Mouse (Mus musculus) neural tube, embryonic 11.5 days (tissue): ENCODE measurements around the gene Unc13a. TPM values are rescaled to one million over a fixed set of nuclear protein-coding genes. Genes with fewer than 3 reads are reported as not detected.
A peak's percentile ranks its signal among the peaks of the same experiment; 100 is the strongest.

Experiments
- ATAC-seq: fragments of 200-750 bp; cut with Nextera tagmentation; 2 replicates; pipeline ENCODE4 v1.8.0; 2017; ENCODE audit warnings: moderate number of reproducible peaks, mild to moderate bottlenecking, moderate TSS enrichment, moderate library complexity; ENCODE audit not compliant: insufficient read depth, low FRiP score, low TSS enrichment
- DNase-seq: peaks from one replicate; pipeline ENCODE4 v3.0.0-alpha.2; 2015; ENCODE audit warnings: low spot score
- H3K27ac ChIP-seq: fragments of 300-500 bp; sonication (generic); 2 replicates; pipeline ENCODE4 v1.5.1; 2014; ENCODE audit warnings: low read depth, mild to moderate bottlenecking, low read length
- H3K27me3 ChIP-seq: fragments of 300-500 bp; sonication (generic); 2 replicates; pipeline ENCODE4 v1.6.1; 2014; ENCODE audit warnings: mild to moderate bottlenecking, low read length, mixed read lengths; ENCODE audit not compliant: control insufficient read depth, insufficient read depth
- H3K36me3 ChIP-seq: fragments of 300-500 bp; sonication (generic); 2 replicates; pipeline ENCODE4 v1.6.1; 2014; ENCODE audit warnings: mild to moderate bottlenecking, low read length, moderate library complexity, mixed read lengths; ENCODE audit not compliant: control insufficient read depth, insufficient read depth
- H3K4me1 ChIP-seq: fragments of 300-500 bp; sonication (generic); 2 replicates; pipeline ENCODE4 v1.6.1; 2014; ENCODE audit warnings: low read length, mixed read lengths; ENCODE audit not compliant: control insufficient read depth, insufficient read depth
- H3K4me2 ChIP-seq: fragments of 300-500 bp; sonication (generic); 2 replicates; pipeline ENCODE4 v1.6.1; 2014; ENCODE audit warnings: low read depth, mild to moderate bottlenecking, moderate library complexity
- H3K4me3 ChIP-seq: fragments of 300-500 bp; sonication (generic); 2 replicates; pipeline ENCODE4 v1.5.1; 2014; ENCODE audit warnings: low read depth, low read length
- H3K9ac ChIP-seq: fragments of 300-500 bp; sonication (generic); 2 replicates; pipeline ENCODE4 v1.6.1; 2014; ENCODE audit warnings: mild to moderate bottlenecking, low read length
- H3K9me3 ChIP-seq: fragments of 300-500 bp; sonication (generic); 2 replicates; pipeline ENCODE4 v1.6.1; 2016; ENCODE audit warnings: low read length; ENCODE audit not compliant: control insufficient read depth
- WGBS: fragments of 180-500 bp; shearing (Covaris S2); extraction: QIAGEN DNeasy Blood & Tissue Kit; methylation state at CpG from one replicate; pipeline ENCODE4 v1.1.7; 2014; 5-methylcytosine and 5-hydroxymethylcytosine counted together
- polyA plus RNA-seq: library from polyadenylated mRNA; unstranded; fragments of >200 nt; fragmentation: Nextera tagmentation; extraction: Ambion mirVana; gene quantifications from 2 replicates; pipeline ENCODE4 v1.2.1, GENCODE M21; 2014

Unc13a gene
- polyA plus RNA-seq, 1 experiment from 2014 or later = 7.7 TPM

DNA sequence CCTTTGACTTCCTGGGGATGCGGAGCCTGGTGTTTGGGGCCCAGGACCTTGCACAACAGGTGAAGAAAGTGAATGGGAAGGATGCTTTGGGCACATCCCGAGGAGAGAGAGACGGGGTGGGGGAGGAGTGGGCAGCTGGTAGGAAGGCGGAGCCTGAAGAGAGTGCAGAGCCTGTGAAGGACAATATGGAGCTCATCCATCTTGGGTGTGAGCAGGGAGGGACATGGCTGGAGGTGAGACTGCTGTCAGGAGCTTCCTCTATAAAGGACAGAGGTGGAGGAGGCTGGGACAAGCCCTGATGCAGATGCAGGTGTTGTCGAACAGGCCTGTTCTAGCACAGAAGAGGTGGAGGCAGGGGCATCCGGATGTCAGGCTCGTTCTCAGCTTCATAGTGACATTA lies 67.5 kb downstream of the Unc13a start:
- 53% methylated on average over 7 of the region's 7 CpGs for WGBS
- Histone ChIP-seq H3K27ac (no peak overlapping the region), H3K36me3 (no peaks in the 10 kb centered on the region), H3K9ac (no peak overlapping the region), H3K9me3 (no peaks in the 10 kb centered on the region), H3K4me1 (peaks cover 4% of the 10 kb centered on the region; the same call in 1 of the 2 replicates), H3K4me2 (no peak overlapping the region), H3K4me3 (no peak overlapping the region), H3K27me3 (peaks cover 26% of the 10 kb centered on the region)
- DNase-seq = no peak
- ATAC-seq = no peak

DNA sequence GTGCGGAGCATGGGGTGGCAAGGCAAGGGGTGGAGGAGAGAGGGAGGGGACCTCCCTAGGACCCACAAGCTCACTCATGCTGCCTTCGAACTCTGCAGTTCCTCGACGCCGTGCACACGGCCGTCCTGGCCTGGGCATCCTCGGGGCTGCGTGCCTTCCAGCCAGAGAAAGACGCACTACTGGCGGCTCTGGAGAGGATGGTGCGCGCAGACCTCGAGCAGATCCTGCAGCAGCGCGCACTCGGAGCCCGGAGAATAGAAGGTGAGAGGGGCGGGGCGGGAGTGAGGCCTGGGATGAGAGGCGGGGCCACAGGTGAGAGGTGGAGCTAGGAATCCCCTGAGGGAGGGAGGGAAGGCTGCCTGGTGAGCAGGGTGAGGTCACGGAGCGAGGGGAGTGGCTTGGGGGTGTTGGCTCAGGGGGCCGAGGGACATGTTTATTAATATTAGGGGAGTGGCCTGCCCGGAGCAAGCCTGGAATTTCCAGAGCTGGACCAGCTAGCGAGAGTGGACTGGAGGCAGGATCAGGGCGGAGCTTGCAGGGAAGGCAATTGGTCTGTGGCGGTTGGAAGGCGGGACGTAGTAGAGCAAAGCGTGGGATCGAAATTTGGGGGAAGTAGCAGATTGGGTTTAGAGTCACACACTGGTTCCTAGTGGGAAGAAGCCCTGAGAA lies 68.8 kb downstream of the Unc13a start:
- Histone ChIP-seq H3K4me1 (peaks cover 4% of the 10 kb centered on the region; the same call in 1 of the 2 replicates), H3K27ac (no peak overlapping the region), H3K9ac (no peak overlapping the region), H3K9me3 (no peaks in the 10 kb centered on the region), H3K27me3 (peaks cover 26% of the 10 kb centered on the region), H3K4me2 (peak overlapping the region; percentile 43), H3K36me3 (no peaks in the 10 kb centered on the region), H3K4me3 (peak overlapping the region; percentile 8)
- ATAC-seq = peak; percentile 63
- peak; percentile 56 for DNase-seq
- WGBS = 1% methylated on average over 32 of the region's 32 CpGs

- Histone ChIP-seq H3K27me3 (peaks cover 26% of the 10 kb centered on the region), H3K9me3 (no peaks in the 10 kb centered on the region), H3K27ac (no peak overlapping the region), H3K4me1 (peaks cover 4% of the 10 kb centered on the region; the same call in 1 of the 2 replicates), H3K4me3 (peak overlapping the region; percentile 8), H3K9ac (no peak overlapping the region), H3K4me2 (peak overlapping the region; percentile 43), H3K36me3 (no peaks in the 10 kb centered on the region)
- 3% methylated on average over 63 of the region's 65 CpGs for WGBS
- ATAC-seq (peak; percentile 16), DNase-seq (no peak)
Observed at GRCm38 (mm10) chr8:71601939-71602665, 69.5 kb downstream of the Unc13a start.

DNA sequence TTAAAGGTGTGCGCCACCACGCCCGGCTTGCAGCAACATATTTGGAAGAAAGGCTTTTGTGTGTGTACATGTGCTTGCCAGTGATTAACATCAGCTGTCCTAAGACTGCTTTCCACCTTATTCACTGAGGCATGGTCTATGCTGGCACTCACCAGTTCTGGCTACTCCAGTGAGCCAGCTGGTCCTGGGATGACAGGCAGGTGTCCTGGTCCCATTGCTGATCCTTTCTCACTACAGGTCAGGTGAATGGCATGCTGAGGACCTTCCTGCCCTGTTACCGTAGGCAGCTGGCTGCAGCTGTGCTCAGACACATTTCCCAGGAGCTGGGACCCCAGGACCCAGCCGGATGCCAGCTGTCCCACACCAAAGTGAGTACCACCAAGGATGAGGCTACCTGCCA lies 72.7 kb downstream of the Unc13a start:
- Histone ChIP-seq H3K27me3 (peaks cover 26% of the 10 kb centered on the region), H3K9ac (no peak overlapping the region), H3K9me3 (no peaks in the 10 kb centered on the region), H3K4me1 (peaks cover 4% of the 10 kb centered on the region; the same call in 1 of the 2 replicates), H3K4me2 (no peak overlapping the region), H3K36me3 (no peaks in the 10 kb centered on the region), H3K27ac (no peak overlapping the region), H3K4me3 (no peak overlapping the region)
- 92% methylated on average over 5 of the region's 5 CpGs for WGBS
- ATAC-seq = no peak
- DNase-seq = no peak

GRCm38 (mm10) chr8:71598375-71598774 lies 73.2 kb downstream of the Unc13a start:
- DNase-seq = no peak
- Histone ChIP-seq H3K27ac (no peak overlapping the region), H3K9ac (no peak overlapping the region), H3K27me3 (peaks cover 22% of the 10 kb centered on the region), H3K9me3 (no peaks in the 10 kb centered on the region), H3K4me1 (peaks cover 4% of the 10 kb centered on the region; the same call in 1 of the 2 replicates), H3K4me2 (no peak overlapping the region), H3K36me3 (no peaks in the 10 kb centered on the region), H3K4me3 (no peak overlapping the region)
- no peak for ATAC-seq

GRCm38 (mm10) chr8:71597451-71597850 lies 74.1 kb downstream of the Unc13a start, which contains the start of gene Fam129c:
Gene Fam129c, plus strand, starts transcription at chr8:71597648.
- H3K4me1 ChIP-seq = peaks cover 11% of the 10 kb centered on the region
- no peaks in the 10 kb centered on the region for H3K9me3 ChIP-seq
- H3K4me2 ChIP-seq = no peak within 1 kb of the TSS
- H3K27me3 ChIP-seq = peaks cover 12% of the 10 kb centered on the region
- H3K27ac ChIP-seq = no peak within 1 kb of the TSS
- ATAC-seq (no peak), DNase-seq (no peak)
- 92% methylated on average over 3 of the region's 3 CpGs for WGBS
- no peaks in the 10 kb centered on the region for H3K36me3 ChIP-seq
- no peak within 1 kb of the TSS for H3K4me3 ChIP-seq
- no peak within 1 kb of the TSS for H3K9ac ChIP-seq

GRCm38 (mm10) chr8:71596798-71597197 lies 74.8 kb downstream of the Unc13a start:
- WGBS = 90% methylated on average over 4 of the region's 4 CpGs
- no peak for DNase-seq

DNA sequence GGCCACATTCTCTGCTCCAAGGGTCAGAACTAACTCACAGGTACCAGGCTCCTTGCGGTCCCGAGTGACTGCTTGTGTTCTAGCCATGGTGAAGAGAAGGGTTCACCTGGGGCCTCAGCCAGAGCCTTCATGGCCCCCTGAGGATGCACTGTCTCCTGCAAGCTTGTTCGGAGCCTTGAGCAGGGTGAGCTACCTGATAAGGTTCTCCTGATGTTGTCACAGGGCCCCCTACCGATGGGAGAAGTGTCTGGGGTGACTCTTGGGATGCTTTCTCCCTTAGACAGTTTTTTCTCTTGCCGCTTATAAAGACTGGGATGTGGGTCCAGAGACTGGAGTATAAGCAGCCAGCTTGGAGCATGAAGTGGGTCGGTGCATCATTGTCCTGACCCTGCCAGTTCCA lies 75.2 kb downstream of the Unc13a start:
- Histone ChIP-seq H3K4me3 (no peak overlapping the region), H3K9me3 (no peaks in the 10 kb centered on the region), H3K27ac (no peak overlapping the region), H3K36me3 (no peaks in the 10 kb centered on the region), H3K9ac (no peak overlapping the region), H3K27me3 (peaks cover 2% of the 10 kb centered on the region), H3K4me2 (no peak overlapping the region), H3K4me1 (peaks cover 7% of the 10 kb centered on the region)
- ATAC-seq (no peak), DNase-seq (no peak)
- 61% methylated on average over 6 of the region's 6 CpGs for WGBS

More at GRCm38 (mm10) chr8:71596798-71597197, 74.8 kb downstream of the Unc13a start:
- no peak overlapping the region for H3K27ac ChIP-seq
- peaks cover 7% of the 10 kb centered on the region for H3K4me1 ChIP-seq
- peaks cover 6% of the 10 kb centered on the region for H3K27me3 ChIP-seq
- H3K4me2 ChIP-seq = no peak overlapping the region
- H3K4me3 ChIP-seq = no peak overlapping the region
- no peak overlapping the region for H3K9ac ChIP-seq
- no peak for ATAC-seq
- H3K36me3 ChIP-seq = no peaks in the 10 kb centered on the region
- no peaks in the 10 kb centered on the region for H3K9me3 ChIP-seq
